Mouse (Mus musculus) lung, embryonic 14.5 days (tissue): ENCODE results near the gene Wwox. TPM values are rescaled to one million over a fixed set of nuclear protein-coding genes. Genes with fewer than 3 reads are reported as not detected.
A peak's percentile ranks its signal among the peaks of the same experiment; 100 is the strongest.

Experiments used
- ATAC-seq: fragments of 200-750 bp; cut with Nextera tagmentation; 2 replicates; pipeline ENCODE4 v1.8.0; 2017; ENCODE audit warnings: mild to moderate bottlenecking, moderate TSS enrichment, moderate library complexity; ENCODE audit not compliant: insufficient read depth
- DNase-seq: peaks from one replicate; pipeline ENCODE4 v3.0.0-alpha.2; 2015
- H3K27ac ChIP-seq: fragments of 300-500 bp; sonication (generic); 2 replicates; pipeline ENCODE4 v1.5.1; 2014; ENCODE audit warnings: low read depth, mild to moderate bottlenecking, moderate library complexity
- H3K27me3 ChIP-seq: fragments of 300-500 bp; sonication (generic); 2 replicates; pipeline ENCODE4 v1.6.1; 2014; ENCODE audit warnings: low read length, control low read depth; ENCODE audit not compliant: insufficient read depth
- H3K36me3 ChIP-seq: fragments of 300-500 bp; sonication (generic); 2 replicates; pipeline ENCODE4 v1.6.1; 2014; ENCODE audit warnings: control low read depth; ENCODE audit not compliant: insufficient read depth
- H3K4me1 ChIP-seq: fragments of 300-500 bp; sonication (generic); 2 replicates; pipeline ENCODE4 v1.6.1; 2014; ENCODE audit warnings: antibody characterized with exemption, control low read depth; ENCODE audit not compliant: insufficient read depth
- H3K4me2 ChIP-seq: fragments of 300-500 bp; sonication (generic); 2 replicates; pipeline ENCODE4 v1.6.1; 2014; ENCODE audit warnings: mild to moderate bottlenecking
- H3K4me3 ChIP-seq: fragments of 300-500 bp; sonication (generic); 2 replicates; pipeline ENCODE4 v1.5.1; 2014; ENCODE audit warnings: low read depth, low read length
- H3K9ac ChIP-seq: fragments of 300-500 bp; sonication (generic); 2 replicates; pipeline ENCODE4 v1.6.1; 2014
- H3K9me3 ChIP-seq: fragments of 300-500 bp; sonication (generic); 2 replicates; pipeline ENCODE4 v1.6.1; 2016; ENCODE audit warnings: low read depth, low read length, control low read depth
- CTCF ChIP-seq: IDR thresholded peaks from 2 replicates; pipeline ENCODE4 v1.5.1; 2016; ENCODE audit warnings: antibody characterized with exemption, low read depth
- WGBS: fragments of 180-500 bp; shearing (Covaris S2); extraction: QIAGEN DNeasy Blood & Tissue Kit; methylation state at CpG from one replicate; pipeline ENCODE4 v1.1.7; 2014; 5-methylcytosine and 5-hydroxymethylcytosine counted together
- polyA plus RNA-seq: library from polyadenylated mRNA; unstranded; fragments of >200 nt; fragmentation: Nextera tagmentation; extraction: Ambion mirVana; gene quantifications from 2 replicates; pipeline ENCODE4 v1.2.1, GENCODE M21; 2014

Gene Wwox
- polyA plus RNA-seq, 1 experiment from 2014 or later, result 16.1 TPM

- DNase-seq (no peak), ATAC-seq (peak; percentile 3; the same call in 1 of the 2 replicates)
- Histone ChIP-seq H3K9me3 (no peaks in the 10 kb centered on the region), H3K9ac (no peak overlapping the region), H3K4me2 (no peak overlapping the region), H3K27me3 (no peaks in the 10 kb centered on the region), H3K4me3 (no peak overlapping the region), H3K27ac (no peak overlapping the region), H3K36me3 (no peaks in the 10 kb centered on the region), H3K4me1 (0 out of 2 replicates have a peak, but pooled peaks cover 3% of the 10 kb centered on the region)
- TF ChIP-seq CTCF, result no peak
- 84% methylated on average over 11 of the region's 11 CpGs for WGBS
Measured at GRCm38 (mm10) chr8:115207480-115207879, 768.0 kb downstream of the Wwox start.

DNA sequence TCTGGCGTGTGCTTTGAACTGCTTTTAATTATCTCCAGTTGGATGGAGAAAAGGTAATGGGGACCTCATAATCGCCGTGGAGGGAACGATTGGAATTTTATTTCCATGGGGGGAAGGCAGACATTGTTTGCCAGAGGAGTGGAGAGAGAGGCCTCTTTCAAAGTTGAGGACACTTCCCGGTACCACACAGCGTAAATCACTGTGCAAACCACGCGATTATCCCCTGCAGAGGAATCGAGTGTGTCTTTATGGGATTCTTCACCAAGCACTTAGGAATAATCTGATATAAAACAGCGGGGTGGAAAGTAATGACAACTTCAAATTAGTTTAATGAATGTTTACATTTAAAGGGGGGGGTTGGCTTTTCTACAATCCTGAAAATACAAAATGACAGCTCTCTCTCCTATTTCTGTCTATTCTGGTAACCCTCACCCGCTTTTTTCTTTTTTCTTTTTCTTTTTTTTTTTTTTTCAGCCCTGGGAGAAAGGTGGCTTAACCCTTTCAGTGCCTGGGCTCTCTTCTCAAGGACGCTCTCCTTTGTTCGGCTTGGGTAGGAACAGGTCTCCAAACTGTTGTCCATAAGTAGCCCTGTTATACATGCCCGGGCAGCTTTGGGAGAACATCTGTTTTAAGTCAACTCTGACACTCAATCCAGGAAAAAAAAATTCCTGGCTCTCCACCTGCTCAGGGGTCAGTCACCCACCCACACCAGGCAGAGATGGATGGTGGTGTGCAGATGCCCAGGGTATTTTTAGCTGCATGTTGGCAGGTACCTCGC lies 769.1 kb downstream of the Wwox start:
- no peaks in the 10 kb centered on the region for H3K9me3 ChIP-seq
- no peaks in the 10 kb centered on the region for H3K36me3 ChIP-seq
- no peak overlapping the region for H3K9ac ChIP-seq
- H3K4me3 ChIP-seq, result no peak overlapping the region
- ATAC-seq, result no peak
- TF ChIP-seq CTCF, result no peak
- H3K4me2 ChIP-seq, result peak overlapping the region; percentile 19; the same call in 1 of the 2 replicates
- H3K27ac ChIP-seq, result no peak overlapping the region
- H3K27me3 ChIP-seq, result no peaks in the 10 kb centered on the region
- no peak for DNase-seq
- 25% methylated on average over 15 of the region's 15 CpGs for WGBS
- H3K4me1 ChIP-seq, result 0 out of 2 replicates have a peak, but pooled peaks cover 3% of the 10 kb centered on the region

GRCm38 (mm10) chr8:115210014-115210413 lies 770.6 kb downstream of the Wwox start:
- H3K4me2 ChIP-seq, result no peak overlapping the region
- H3K4me3 ChIP-seq, result no peak overlapping the region
- H3K4me1 ChIP-seq, result 0 out of 2 replicates have a peak, but pooled peaks cover 3% of the 10 kb centered on the region
- H3K9me3 ChIP-seq, result no peaks in the 10 kb centered on the region
- no peak overlapping the region for H3K27ac ChIP-seq
- peak; percentile 36 for DNase-seq
- no peak for TF ChIP-seq CTCF
- no peaks in the 10 kb centered on the region for H3K27me3 ChIP-seq
- ATAC-seq, result 0 out of 2 replicates have a peak, but pooled peaks have one; percentile 25
- whole genome bisulfite sequencing, result 37% methylated on average over 6 of the region's 6 CpGs
- no peaks in the 10 kb centered on the region for H3K36me3 ChIP-seq
- H3K9ac ChIP-seq, result no peak overlapping the region

GRCm38 (mm10) chr8:115213126-115213525 lies 773.7 kb downstream of the Wwox start:
- H3K9ac ChIP-seq, result no peak overlapping the region
- no peaks in the 10 kb centered on the region for H3K9me3 ChIP-seq
- 0 out of 2 replicates have a peak, but pooled peaks cover 7% of the 10 kb centered on the region for H3K4me1 ChIP-seq
- H3K4me2 ChIP-seq, result no peak overlapping the region
- no peak for TF ChIP-seq CTCF
- 77% methylated on average over 4 of the region's 4 CpGs for WGBS
- H3K27me3 ChIP-seq, result no peaks in the 10 kb centered on the region
- DNase-seq, result no peak
- no peak for ATAC-seq
- H3K36me3 ChIP-seq, result no peaks in the 10 kb centered on the region
- no peak overlapping the region for H3K4me3 ChIP-seq
- no peak overlapping the region for H3K27ac ChIP-seq

DNA sequence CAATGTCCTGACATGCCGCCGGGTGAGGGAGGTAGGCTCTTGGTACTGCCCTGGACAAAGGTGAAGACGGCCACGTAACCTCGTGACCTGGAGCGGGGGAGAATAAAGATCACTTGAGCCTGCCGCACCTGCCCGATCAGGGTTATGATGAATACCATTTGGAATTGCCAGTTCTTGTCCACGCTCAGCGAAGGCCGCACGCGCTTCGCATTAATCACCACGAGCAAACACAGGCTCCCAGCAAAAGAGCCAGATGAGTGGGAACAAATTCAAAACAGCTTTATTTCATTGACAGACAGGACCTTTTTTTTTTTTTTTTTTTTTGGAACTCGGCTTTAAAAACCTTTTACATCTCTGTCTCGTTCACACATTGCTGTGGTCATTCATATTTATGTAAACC lies 775.4 kb downstream of the Wwox start:
- no peak for ATAC-seq
- H3K36me3 ChIP-seq, result no peaks in the 10 kb centered on the region
- H3K27me3 ChIP-seq, result no peaks in the 10 kb centered on the region
- no peak for TF ChIP-seq CTCF
- 0 out of 2 replicates have a peak, but pooled peaks cover 4% of the 10 kb centered on the region for H3K4me1 ChIP-seq
- 63% methylated on average over 17 of the region's 17 CpGs for WGBS
- no peaks in the 10 kb centered on the region for H3K9me3 ChIP-seq
- no peak overlapping the region for H3K9ac ChIP-seq
- no peak overlapping the region for H3K4me2 ChIP-seq
- no peak overlapping the region for H3K27ac ChIP-seq
- DNase-seq, result peak; percentile 26
- no peak overlapping the region for H3K4me3 ChIP-seq

- H3K4me1 ChIP-seq, result 0 out of 2 replicates have a peak, but pooled peaks cover 4% of the 10 kb centered on the region
- DNase-seq, result peak; percentile 81
- H3K27ac ChIP-seq, result no peak overlapping the region
- no peak overlapping the region for H3K9ac ChIP-seq
- H3K36me3 ChIP-seq, result no peaks in the 10 kb centered on the region
- no peak for TF ChIP-seq CTCF
- WGBS, result 51% methylated on average over 3 of the region's 3 CpGs
- no peaks in the 10 kb centered on the region for H3K9me3 ChIP-seq
- no peak overlapping the region for H3K4me3 ChIP-seq
- ATAC-seq, result no peak
- H3K4me2 ChIP-seq, result no peak overlapping the region
- H3K27me3 ChIP-seq, result no peaks in the 10 kb centered on the region
Measured at GRCm38 (mm10) chr8:115216801-115217200, 777.3 kb downstream of the Wwox start.

DNA sequence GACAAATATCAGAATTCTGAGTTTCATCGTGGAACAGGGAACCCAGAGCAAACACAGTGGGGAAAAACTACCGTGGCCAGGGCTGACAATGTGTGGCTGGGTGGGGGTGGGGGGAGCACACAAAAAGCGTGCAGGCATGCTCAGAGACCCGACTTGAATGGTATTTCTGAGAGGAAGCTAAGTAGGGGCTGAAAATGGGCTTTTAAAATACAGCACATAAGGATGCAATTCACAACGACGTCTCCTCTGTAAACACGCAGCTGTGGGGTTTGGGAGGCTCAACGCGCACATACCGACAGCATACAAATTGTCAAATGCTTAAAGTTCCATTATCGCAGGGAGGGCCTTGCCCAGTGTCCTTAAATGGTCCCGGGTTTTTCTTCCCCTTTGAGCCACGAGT lies 783.1 kb downstream of the Wwox start:
- Histone ChIP-seq H3K9me3 (no peaks in the 10 kb centered on the region), H3K27ac (no peak overlapping the region), H3K4me2 (no peak overlapping the region), H3K4me3 (no peak overlapping the region), H3K36me3 (no peaks in the 10 kb centered on the region), H3K4me1 (no peaks in the 10 kb centered on the region; the same call in none of the 2 replicates), H3K27me3 (no peaks in the 10 kb centered on the region), H3K9ac (no peak overlapping the region)
- ATAC-seq, result no peak
- peak; percentile 43 for DNase-seq
- no peak for TF ChIP-seq CTCF
- 40% methylated on average over 13 of the region's 13 CpGs for WGBS
